Mouse (Mus musculus): Measurements from ENCODE around the gene Zfp869.

- no peak for TF ChIP-seq CTCF (conservative IDR thresholded peaks at IDR 0.05; ENCODE audit: low read length)
- no peak for TF ChIP-seq NANOG (IDR thresholded peaks at IDR 0.05; ENCODE audit: borderline replicate concordance, low read length)
Observed at GRCm38 (mm10) chr8:69716403-69717231, 6.1 kb upstream of the Zfp869 start.
